Mouse (Mus musculus): ENCODE results near the gene Myl6b. TPM values are rescaled to one million over a fixed set of nuclear protein-coding genes. Genes with fewer than 3 reads are reported as not detected.

Gene Myl6b
- polyA plus RNA-seq, 1 experiment from 2014 or later, result 5.3 TPM

- Histone ChIP-seq H3K9me3 (ENCODE audit: control insufficient read depth, low read length) (no peaks in the 10 kb centered on the region), H3K4me3 (replicated peaks; ENCODE audit: low read depth, low read length) (peak overlapping the region; percentile 58), H3K27ac (replicated peaks; ENCODE audit: low read depth, low read length) (no peak overlapping the region), H3K27me3 (ENCODE audit: control insufficient read depth, insufficient read depth, low read length) (peaks cover 10% of the 10 kb centered on the region; the same call in 1 of the 2 replicates), H3K36me3 (ENCODE audit: control insufficient read depth, insufficient read depth, low read length) (no peaks in the 10 kb centered on the region), H3K4me1 (ENCODE audit: control insufficient read depth, insufficient read depth, low read length) (peaks cover 6% of the 10 kb centered on the region), H3K4me2 (ENCODE audit: low read length) (peak overlapping the region; percentile 100), H3K9ac (replicated peaks; ENCODE audit: low read length) (peak overlapping the region; percentile 71)
- whole genome bisulfite sequencing, result 6% methylated on average over 11 of the region's 11 CpGs
- DNase-seq (peak; percentile 25), ATAC-seq (ENCODE audit: low FRiP score, low TSS enrichment) (no peak)
These were observed 25.7 kb upstream of the Myl6b start for GRCm38 (mm10) chr10:128524111-128524731.

DNA sequence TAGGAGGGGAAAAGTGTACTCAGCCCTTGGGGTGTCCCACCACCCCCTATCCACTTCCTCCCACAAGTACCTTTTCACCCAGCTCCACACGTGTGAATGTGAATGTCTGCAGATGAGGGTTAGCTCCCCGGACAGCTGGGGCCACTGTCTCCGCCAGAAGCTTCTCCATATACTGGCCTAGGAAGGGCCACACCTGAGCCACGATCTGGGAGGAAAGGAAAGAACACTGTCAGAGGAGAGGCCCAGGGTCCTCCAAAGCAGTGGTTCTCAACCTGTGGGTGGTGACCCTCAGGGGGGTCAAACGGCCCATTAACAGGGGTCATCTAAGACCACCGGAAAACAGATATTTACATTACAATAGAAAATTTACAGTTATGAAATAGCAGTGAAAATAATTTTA lies 23.9 kb upstream of the Myl6b start:
- DNase-seq (no peak), ATAC-seq (ENCODE audit: low FRiP score, low TSS enrichment) (no peak)
- Histone ChIP-seq H3K27ac (replicated peaks; ENCODE audit: low read depth, low read length) (no peak overlapping the region), H3K36me3 (ENCODE audit: control insufficient read depth, insufficient read depth, low read length) (no peaks in the 10 kb centered on the region), H3K9me3 (ENCODE audit: control insufficient read depth, low read length) (no peaks in the 10 kb centered on the region), H3K4me2 (ENCODE audit: low read length) (no peak overlapping the region), H3K27me3 (ENCODE audit: control insufficient read depth, insufficient read depth, low read length) (peaks cover 10% of the 10 kb centered on the region; the same call in 1 of the 2 replicates), H3K9ac (replicated peaks; ENCODE audit: low read length) (no peak overlapping the region), H3K4me3 (replicated peaks; ENCODE audit: low read depth, low read length) (no peak overlapping the region), H3K4me1 (ENCODE audit: control insufficient read depth, insufficient read depth, low read length) (peaks cover 6% of the 10 kb centered on the region)
- whole genome bisulfite sequencing, result 76% methylated on average over 6 of the region's 6 CpGs

DNA sequence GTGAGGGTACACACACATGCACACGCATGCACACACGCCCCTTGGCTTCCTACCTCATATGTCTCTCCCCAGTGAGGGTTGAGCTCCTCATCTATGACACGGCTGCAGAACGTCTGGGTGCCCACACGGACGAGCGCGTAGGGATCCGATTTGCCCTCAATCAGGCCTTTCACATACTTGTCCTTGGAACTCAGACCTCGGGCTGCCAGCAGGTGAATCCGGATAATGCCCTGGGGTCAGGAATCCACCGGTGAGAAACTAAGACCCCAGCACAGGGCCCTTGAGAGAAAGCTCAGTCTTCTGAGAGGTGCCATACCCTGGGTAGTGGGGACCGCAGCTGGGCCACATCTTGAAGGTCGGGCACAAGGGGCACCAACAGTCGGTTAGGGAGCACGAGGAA lies 22.1 kb upstream of the Myl6b start:
- DNase-seq (no peak), ATAC-seq (ENCODE audit: low FRiP score, low TSS enrichment) (no peak)
- Histone ChIP-seq H3K9ac (replicated peaks; ENCODE audit: low read length) (no peak overlapping the region), H3K27me3 (ENCODE audit: control insufficient read depth, insufficient read depth, low read length) (peaks cover 15% of the 10 kb centered on the region; the same call in 1 of the 2 replicates), H3K4me3 (replicated peaks; ENCODE audit: low read depth, low read length) (no peak overlapping the region), H3K9me3 (ENCODE audit: control insufficient read depth, low read length) (no peaks in the 10 kb centered on the region), H3K27ac (replicated peaks; ENCODE audit: low read depth, low read length) (no peak overlapping the region), H3K4me1 (ENCODE audit: control insufficient read depth, insufficient read depth, low read length) (peaks cover 3% of the 10 kb centered on the region; the same call in 1 of the 2 replicates), H3K4me2 (ENCODE audit: low read length) (no peak overlapping the region), H3K36me3 (ENCODE audit: control insufficient read depth, insufficient read depth, low read length) (no peaks in the 10 kb centered on the region)
- WGBS, result 88% methylated on average over 16 of the region's 16 CpGs

GRCm38 (mm10) chr10:128518833-128519232 lies 20.3 kb upstream of the Myl6b start:
- H3K27ac ChIP-seq (replicated peaks; ENCODE audit: low read depth, low read length), result no peak overlapping the region
- H3K9me3 ChIP-seq (ENCODE audit: control insufficient read depth, low read length), result no peaks in the 10 kb centered on the region
- no peaks in the 10 kb centered on the region for H3K4me1 ChIP-seq (ENCODE audit: control insufficient read depth, insufficient read depth, low read length)
- peaks cover 8% of the 10 kb centered on the region; the same call in 1 of the 2 replicates for H3K27me3 ChIP-seq (ENCODE audit: control insufficient read depth, insufficient read depth, low read length)
- no peak for ATAC-seq (ENCODE audit: low FRiP score, low TSS enrichment)
- H3K4me3 ChIP-seq (replicated peaks; ENCODE audit: low read depth, low read length), result no peak overlapping the region
- H3K36me3 ChIP-seq (ENCODE audit: control insufficient read depth, insufficient read depth, low read length), result no peaks in the 10 kb centered on the region
- H3K9ac ChIP-seq (replicated peaks; ENCODE audit: low read length), result no peak overlapping the region
- H3K4me2 ChIP-seq (ENCODE audit: low read length), result no peak overlapping the region
- peak; percentile 44 for DNase-seq
- WGBS, result 69% methylated on average over 7 of the region's 7 CpGs

DNA sequence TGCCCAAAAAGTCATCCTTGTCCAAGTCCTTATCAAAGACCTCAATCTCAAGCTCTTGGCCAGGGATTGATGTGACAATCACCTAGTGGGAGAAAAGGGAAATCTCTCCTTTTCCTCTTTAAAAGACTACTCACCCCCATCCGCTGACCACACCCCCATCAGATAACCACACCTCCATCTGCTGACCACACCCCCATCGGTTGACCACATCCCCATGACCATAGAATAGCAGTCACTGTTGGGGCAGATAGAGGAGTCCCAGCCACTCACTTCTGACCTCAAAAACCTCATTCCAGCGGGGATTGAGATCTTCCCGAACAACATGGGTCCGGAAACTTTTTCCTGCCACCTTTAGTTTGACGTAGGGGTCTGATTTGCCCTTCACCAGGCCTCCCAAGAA lies 18.2 kb upstream of the Myl6b start:
- Histone ChIP-seq H3K36me3 (ENCODE audit: control insufficient read depth, insufficient read depth, low read length) (peaks cover 5% of the 10 kb centered on the region; the same call in 1 of the 2 replicates), H3K9ac (replicated peaks; ENCODE audit: low read length) (no peak overlapping the region), H3K4me3 (replicated peaks; ENCODE audit: low read depth, low read length) (no peak overlapping the region), H3K9me3 (ENCODE audit: control insufficient read depth, low read length) (no peaks in the 10 kb centered on the region), H3K4me1 (ENCODE audit: control insufficient read depth, insufficient read depth, low read length) (no peaks in the 10 kb centered on the region), H3K4me2 (ENCODE audit: low read length) (no peak overlapping the region), H3K27ac (replicated peaks; ENCODE audit: low read depth, low read length) (no peak overlapping the region), H3K27me3 (ENCODE audit: control insufficient read depth, insufficient read depth, low read length) (peaks cover 6% of the 10 kb centered on the region; the same call in 1 of the 2 replicates)
- ATAC-seq (ENCODE audit: low FRiP score, low TSS enrichment) (no peak), DNase-seq (no peak)
- WGBS, result 27% methylated on average over 6 of the region's 6 CpGs

GRCm38 (mm10) chr10:128516029-128516428 lies 17.5 kb upstream of the Myl6b start:
- no peak overlapping the region for H3K4me2 ChIP-seq (ENCODE audit: low read length)
- peaks cover 5% of the 10 kb centered on the region; the same call in 1 of the 2 replicates for H3K36me3 ChIP-seq (ENCODE audit: control insufficient read depth, insufficient read depth, low read length)
- H3K9me3 ChIP-seq (ENCODE audit: control insufficient read depth, low read length), result no peaks in the 10 kb centered on the region

DNA sequence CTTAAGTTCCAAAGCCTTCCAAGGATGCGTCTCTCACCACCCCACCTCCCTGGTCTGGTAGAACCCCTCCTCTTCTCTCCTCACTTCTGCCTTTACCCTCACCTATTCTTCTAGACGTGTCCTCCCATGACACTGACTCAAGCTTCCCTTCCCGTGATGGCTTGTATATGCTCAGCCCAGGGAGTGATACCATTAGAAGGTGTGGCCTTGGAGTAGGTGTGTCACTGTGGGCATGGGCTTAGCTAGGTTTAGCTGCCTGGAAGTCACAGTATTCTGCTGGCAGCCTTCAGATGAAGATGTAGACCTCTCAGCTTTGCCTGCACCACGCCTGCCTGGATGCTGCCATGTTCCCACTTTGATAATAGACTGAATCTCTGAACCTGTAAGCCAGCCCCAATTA lies 16.6 kb upstream of the Myl6b start:
- Histone ChIP-seq H3K4me2 (ENCODE audit: low read length) (no peak overlapping the region), H3K36me3 (ENCODE audit: control insufficient read depth, insufficient read depth, low read length) (peaks cover 5% of the 10 kb centered on the region; the same call in 1 of the 2 replicates), H3K9me3 (ENCODE audit: control insufficient read depth, low read length) (no peaks in the 10 kb centered on the region), H3K4me1 (ENCODE audit: control insufficient read depth, insufficient read depth, low read length) (no peaks in the 10 kb centered on the region), H3K4me3 (replicated peaks; ENCODE audit: low read depth, low read length) (no peak overlapping the region), H3K27me3 (ENCODE audit: control insufficient read depth, insufficient read depth, low read length) (peaks cover 6% of the 10 kb centered on the region; the same call in 1 of the 2 replicates), H3K9ac (replicated peaks; ENCODE audit: low read length) (no peak overlapping the region), H3K27ac (replicated peaks; ENCODE audit: low read depth, low read length) (no peak overlapping the region)
- DNase-seq (no peak), ATAC-seq (ENCODE audit: low FRiP score, low TSS enrichment) (no peak)
- WGBS, result 84% methylated on average over 4 of the region's 4 CpGs

More at GRCm38 (mm10) chr10:128516029-128516428, 17.5 kb upstream of the Myl6b start:
- no peak for DNase-seq
- Histone ChIP-seq H3K9ac (replicated peaks; ENCODE audit: low read length) (no peak overlapping the region), H3K4me1 (ENCODE audit: control insufficient read depth, insufficient read depth, low read length) (no peaks in the 10 kb centered on the region), H3K27me3 (ENCODE audit: control insufficient read depth, insufficient read depth, low read length) (peaks cover 6% of the 10 kb centered on the region; the same call in 1 of the 2 replicates), H3K4me3 (replicated peaks; ENCODE audit: low read depth, low read length) (no peak overlapping the region), H3K27ac (replicated peaks; ENCODE audit: low read depth, low read length) (no peak overlapping the region)
- ATAC-seq (ENCODE audit: low FRiP score, low TSS enrichment), result no peak
- 19% methylated on average over 20 of the region's 20 CpGs for WGBS

DNA sequence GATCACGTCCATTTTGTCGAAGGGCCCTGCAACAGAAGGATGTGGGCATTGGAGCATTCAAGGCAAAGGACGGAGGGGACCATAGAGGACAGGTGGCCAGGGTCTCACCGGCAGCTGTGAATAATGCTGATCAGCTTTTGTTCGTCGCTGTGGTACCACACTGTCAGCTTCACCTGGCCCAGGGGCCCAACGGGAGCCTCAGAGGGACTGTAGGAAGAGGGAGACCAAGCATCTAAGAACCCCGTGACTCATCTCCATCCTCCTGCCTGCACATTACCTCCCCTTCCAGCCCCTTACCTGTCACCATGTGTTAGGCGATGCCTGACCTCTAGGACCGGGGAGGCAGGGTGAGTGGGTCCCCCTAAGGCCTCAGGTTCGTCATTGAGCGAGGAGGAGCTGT lies 13.3 kb upstream of the Myl6b start:
- ATAC-seq (ENCODE audit: low FRiP score, low TSS enrichment), result no peak
- H3K4me3 ChIP-seq (replicated peaks; ENCODE audit: low read depth, low read length), result no peak overlapping the region
- no peak overlapping the region for H3K4me2 ChIP-seq (ENCODE audit: low read length)
- 86% methylated on average over 12 of the region's 12 CpGs for WGBS
- H3K27ac ChIP-seq (replicated peaks; ENCODE audit: low read depth, low read length), result no peak overlapping the region
- no peaks in the 10 kb centered on the region for H3K9me3 ChIP-seq (ENCODE audit: control insufficient read depth, low read length)
- H3K27me3 ChIP-seq (ENCODE audit: control insufficient read depth, insufficient read depth, low read length), result peaks cover under 1% of the 10 kb centered on the region; the same call in 1 of the 2 replicates
- no peaks in the 10 kb centered on the region for H3K4me1 ChIP-seq (ENCODE audit: control insufficient read depth, insufficient read depth, low read length)
- H3K9ac ChIP-seq (replicated peaks; ENCODE audit: low read length), result no peak overlapping the region
- H3K36me3 ChIP-seq (ENCODE audit: control insufficient read depth, insufficient read depth, low read length), result peaks cover 8% of the 10 kb centered on the region
- DNase-seq, result no peak

DNA sequence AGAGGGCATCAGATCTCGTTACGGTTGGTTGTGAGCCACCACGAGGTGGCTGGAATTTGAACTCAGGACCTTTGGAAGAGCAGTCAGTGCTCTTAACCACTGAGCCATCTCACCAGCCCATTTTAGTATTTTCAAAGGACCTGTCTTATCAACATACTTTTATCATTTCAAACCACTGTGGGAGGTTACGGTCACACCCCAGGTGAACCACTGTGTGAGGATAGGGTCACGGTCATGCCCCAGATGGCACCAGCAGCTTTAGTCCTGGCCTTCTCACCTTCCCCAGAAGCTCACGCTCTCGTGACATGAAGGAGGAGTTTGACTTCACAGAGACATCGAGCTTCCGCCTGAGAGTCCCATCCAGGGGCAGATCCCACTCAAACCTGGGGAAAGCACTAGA lies 12.7 kb upstream of the Myl6b start:
- DNase-seq, result no peak
- Histone ChIP-seq H3K4me2 (ENCODE audit: low read length) (no peak overlapping the region), H3K27me3 (ENCODE audit: control insufficient read depth, insufficient read depth, low read length) (no peaks in the 10 kb centered on the region; the same call in 1 of the 2 replicates), H3K9ac (replicated peaks; ENCODE audit: low read length) (no peak overlapping the region), H3K4me1 (ENCODE audit: control insufficient read depth, insufficient read depth, low read length) (no peaks in the 10 kb centered on the region), H3K9me3 (ENCODE audit: control insufficient read depth, low read length) (no peaks in the 10 kb centered on the region), H3K27ac (replicated peaks; ENCODE audit: low read depth, low read length) (no peak overlapping the region), H3K36me3 (ENCODE audit: control insufficient read depth, insufficient read depth, low read length) (peaks cover 8% of the 10 kb centered on the region), H3K4me3 (replicated peaks; ENCODE audit: low read depth, low read length) (no peak overlapping the region)
- ATAC-seq (ENCODE audit: low FRiP score, low TSS enrichment), result no peak
- 93% methylated on average over 9 of the region's 9 CpGs for WGBS

All from midbrain, embryonic 14.5 days (tissue).